Mouse (Mus musculus) CH12.LX (cell line): ENCODE measurements around the gene Ehd3. TPM values are rescaled to one million over a fixed set of nuclear protein-coding genes. Genes with fewer than 3 reads are reported as not detected.

Experiments
- DNase-seq: peaks from one replicate; pipeline ENCODE4 v3.0.0-alpha.2; 2013; ENCODE audit errors: extremely low read depth
- H3K27ac ChIP-seq: 2 replicates; pipeline ENCODE4 v1.5.1; 2012; ENCODE audit warnings: low read depth, mild to moderate bottlenecking, control low read depth, moderate library complexity; ENCODE audit not compliant: insufficient read depth
- H3K27me3 ChIP-seq: replicated peaks from 2 replicates; pipeline ENCODE3; 2012; ENCODE audit warnings: inconsistent platforms
- H3K36me3 ChIP-seq, 2 experiments: replicated peaks in 1 of 2; 2 replicates each; pipeline versions ENCODE3 to v1.6.1; 2012; ENCODE audit warnings: inconsistent platforms in 1 of 2, low read length in 1 of 2, mild to moderate bottlenecking in 1 of 2, mixed read lengths in 1 of 2, moderate library complexity in 1 of 2; ENCODE audit not compliant: control insufficient read depth in 1 of 2, insufficient read depth in 1 of 2
- H3K4me1 ChIP-seq, 2 experiments: 2 replicates each; pipeline ENCODE4 v1.6.1; 2012; ENCODE audit warnings: inconsistent platforms in 1 of 2, moderate library complexity in 1 of 2; ENCODE audit not compliant: insufficient read depth in 2 of 2, control insufficient read depth in 1 of 2
- H3K4me2 ChIP-seq: 2 replicates; pipeline ENCODE4 v1.6.1; 2012; ENCODE audit warnings: low read depth, mild to moderate bottlenecking, control low read depth; ENCODE audit not compliant: poor library complexity, insufficient read depth, severe bottlenecking
- H3K4me3 ChIP-seq, 3 experiments: fragments of 150-350 bp in 1 of 3; sonication (generic) in 1 of 3; replicated peaks in 1 of 3; 2 replicates each; pipeline versions ENCODE3 to v1.5.1; 2011 to 2012; ENCODE audit warnings: low read depth in 2 of 3, low read length in 2 of 3, mild to moderate bottlenecking in 2 of 3, moderate library complexity in 2 of 3, control low read depth in 1 of 3, improper control_type of control experiment in 1 of 3, inconsistent platforms in 1 of 3, mixed read lengths in 1 of 3; ENCODE audit not compliant: poor library complexity in 1 of 3
- H3K79me2 ChIP-seq: replicated peaks from 2 replicates; pipeline ENCODE4 v1.6.1; 2012; ENCODE audit warnings: mild to moderate bottlenecking, moderate library complexity; ENCODE audit not compliant: control insufficient read depth, poor library complexity, insufficient read depth, severe bottlenecking; ENCODE audit errors: extremely low read depth
- H3K9ac ChIP-seq: 2 replicates; pipeline ENCODE4 v1.6.1; 2012; ENCODE audit warnings: low read depth, mild to moderate bottlenecking, control low read depth, moderate library complexity; ENCODE audit not compliant: insufficient read depth
- H3K9me3 ChIP-seq: replicated peaks from 2 replicates; pipeline ENCODE3; 2012; ENCODE audit warnings: low read length, inconsistent platforms, mixed read lengths
- CHD1 ChIP-seq: IDR thresholded peaks from 2 replicates; pipeline ENCODE4 v1.6.1; 2012; ENCODE audit warnings: low read depth, low read length, improper control_type of control experiment, inconsistent platforms
- CHD2 ChIP-seq: IDR thresholded peaks from 2 replicates; pipeline ENCODE4 v1.6.1; 2011; ENCODE audit warnings: low read length, improper control_type of control experiment
- CTCF ChIP-seq, 2 experiments: IDR thresholded peaks in 1 of 2; conservative IDR thresholded peaks in 1 of 2; 2 replicates each; pipeline ENCODE4 v1.5.1; 2011 to 2012; ENCODE audit warnings: low read depth in 2 of 2, low read length in 2 of 2, improper control_type of control experiment in 1 of 2, inconsistent platforms in 1 of 2, mild to moderate bottlenecking in 1 of 2, moderate library complexity in 1 of 2
- E2F4 ChIP-seq: IDR thresholded peaks from 2 replicates; pipeline ENCODE4 v1.6.1; 2011; ENCODE audit warnings: low read depth, low read length, improper control_type of control experiment; ENCODE audit not compliant: insufficient replicate concordance
- ELF1 ChIP-seq: IDR thresholded peaks from 2 replicates; pipeline ENCODE4 v1.6.1; 2014; ENCODE audit warnings: low read depth, mild to moderate bottlenecking, inconsistent platforms, low read length, improper control_type of control experiment
- EP300 ChIP-seq: IDR thresholded peaks from 2 replicates; pipeline ENCODE4 v1.6.1; 2011; ENCODE audit warnings: low read length, improper control_type of control experiment
- HCFC1 ChIP-seq: IDR thresholded peaks from 2 replicates; pipeline ENCODE4 v1.6.1; 2012; ENCODE audit warnings: low read depth, mild to moderate bottlenecking, inconsistent platforms, low read length, improper control_type of control experiment
- JUN ChIP-seq: IDR thresholded peaks from 2 replicates; pipeline ENCODE4 v1.6.1; 2011; ENCODE audit warnings: low read depth, mild to moderate bottlenecking, low read length, improper control_type of control experiment, moderate library complexity; ENCODE audit not compliant: insufficient read depth
- MAZ ChIP-seq: IDR thresholded peaks from 2 replicates; pipeline ENCODE4 v1.6.1; 2012; ENCODE audit warnings: low read depth, mild to moderate bottlenecking, inconsistent platforms, low read length, improper control_type of control experiment, moderate library complexity
- MXI1 ChIP-seq: IDR thresholded peaks from 2 replicates; pipeline ENCODE4 v1.6.1; 2011; ENCODE audit warnings: mild to moderate bottlenecking, low read depth, low read length, improper control_type of control experiment
- MYC ChIP-seq: IDR thresholded peaks from 2 replicates; pipeline ENCODE4 v1.6.1; 2011; ENCODE audit warnings: low read depth, mild to moderate bottlenecking, improper control_type of control experiment, low read length
- NRF1 ChIP-seq: IDR thresholded peaks from 2 replicates; pipeline ENCODE4 v1.6.1; 2014; ENCODE audit warnings: low read depth, mild to moderate bottlenecking, inconsistent platforms, low read length, improper control_type of control experiment, moderate library complexity
- PAX5 ChIP-seq: IDR thresholded peaks from 2 replicates; pipeline ENCODE4 v1.6.1; 2012; ENCODE audit warnings: low read length, inconsistent platforms, mixed read lengths
- POLR2AphosphoS2 ChIP-seq: IDR thresholded peaks from 2 replicates; pipeline ENCODE4 v1.6.1; 2011; ENCODE audit warnings: low read depth, low read length, improper control_type of control experiment
- TBP ChIP-seq: conservative IDR thresholded peaks from 2 replicates; pipeline ENCODE4 v1.6.1; 2011; ENCODE audit warnings: low read depth, low read length, improper control_type of control experiment
- USF1 ChIP-seq: IDR thresholded peaks from 2 replicates; pipeline ENCODE4 v1.6.1; 2014; ENCODE audit warnings: low read depth, mild to moderate bottlenecking, inconsistent platforms, low read length, improper control_type of control experiment
- ZC3H11A ChIP-seq: IDR thresholded peaks from 2 replicates; pipeline ENCODE4 v1.6.1; 2012; ENCODE audit warnings: low read depth, mild to moderate bottlenecking, inconsistent platforms, low read length, improper control_type of control experiment
- ZMIZ1 ChIP-seq: IDR thresholded peaks from 2 replicates; pipeline ENCODE4 v1.6.1; 2012; ENCODE audit warnings: low read depth, mild to moderate bottlenecking, inconsistent platforms, low read length, improper control_type of control experiment
- dilution Hi-C: fragments of 300-500 bp; cut with MboI; formaldehyde crosslinking; loops from 2 replicates; pipeline ENCODE4 v1.14.3; 2020; ENCODE audit warnings: low sequenced_read_pairs; ENCODE audit not compliant: extremely low pct_unique_long_range_greater_than_20kb, extremely low pct_ligation_motif_present
- in situ Hi-C: fragments of 300-500 bp; cut with MboI; formaldehyde crosslinking; loops from 3 replicates; pipeline ENCODE4 v1.14.3; 2019; ENCODE audit warnings: low sequenced_read_pairs, low pct_ligation_motif_present, low pct_unique_long_range_greater_than_20kb, mixed read lengths
- polyA plus RNA-seq: library from polyadenylated mRNA; unstranded; fragments of >175 nt; gene quantifications from 2 replicates; pipeline ENCODE4 v1.2.1, GENCODE M21; 2012; ENCODE audit warnings: low read depth; ENCODE audit not compliant: insufficient read length
- total RNA-seq, 2 experiments: library from RNA; depleted of rRNA; stranded (reverse); fragments of 300-350 nt in 1 of 2; fragments of >200 nt in 1 of 2; gene quantifications; 2 replicates each; pipeline ENCODE4 v1.2.3; 2012 to 2014

Gene Ehd3
- total and polyA plus RNA-seq, 3 experiments, result 11.0 to 37.0 (median 26.5) TPM

- no peaks in the 10 kb centered on the region for H3K79me2 ChIP-seq
- TF ChIP-seq CTCF (conservative IDR thresholded peaks at IDR 0.05 in 1 of 2, IDR thresholded peaks at IDR 0.05 in 1 of 2; ENCODE audit: low read depth in 2 of 2, low read length in 2 of 2), result no peak
- TF ChIP-seq ZMIZ1, result no peak
- TF ChIP-seq PAX5, result no peak
- TF ChIP-seq ZC3H11A, result no peak
- TF ChIP-seq USF1, result no peak
- TF ChIP-seq EP300, result no peak
- no peak for TF ChIP-seq CHD1
- TF ChIP-seq MXI1, result no peak
- TF ChIP-seq POLR2AphosphoS2, result no peak
- no peak for TF ChIP-seq HCFC1
- TF ChIP-seq ELF1, result no peak
- TF ChIP-seq CHD2, result no peak
- H3K27ac ChIP-seq, result no peak overlapping the region
- dilution Hi-C loops, result no loop called here
- H3K9me3 ChIP-seq, result peaks cover 2% of the 10 kb centered on the region
- no peaks in the 10 kb centered on the region for H3K27me3 ChIP-seq
- H3K4me3 ChIP-seq, result no peak overlapping the region
- H3K4me1 ChIP-seq, result no peaks in the 10 kb centered on the region
- in situ Hi-C loops, result no loop called here
- H3K36me3 ChIP-seq, result no peaks in the 10 kb centered on the region
- no peak for DNase-seq
- no peak overlapping the region for H3K9ac ChIP-seq
- no peak overlapping the region for H3K4me2 ChIP-seq
Observed at GRCm38 (mm10) chr17:73853041-73853440, 49.1 kb downstream of the Ehd3 start.

- TF ChIP-seq MXI1, result no peak
- TF ChIP-seq TBP, result no peak
- no peak for TF ChIP-seq E2F4
- no peak for TF ChIP-seq MAZ
- TF ChIP-seq NRF1, result no peak
- TF ChIP-seq JUN, result no peak
- no peak for TF ChIP-seq EP300
- no peak for TF ChIP-seq MYC
- Histone ChIP-seq H3K4me1 (no peaks in the 10 kb centered on the region), H3K36me3 (no peaks in the 10 kb centered on the region), H3K4me2 (no peak overlapping the region), H3K9ac (no peak overlapping the region), H3K9me3 (peaks cover 2% of the 10 kb centered on the region), H3K79me2 (no peaks in the 10 kb centered on the region), H3K27me3 (no peaks in the 10 kb centered on the region), H3K4me3 (no peak overlapping the region), H3K27ac (no peak overlapping the region)
- DNase-seq, result no peak
- dilution Hi-C loops (no loop called here), in situ Hi-C loops (no loop called here)
Observed at GRCm38 (mm10) chr17:73853717-73854116, 49.8 kb downstream of the Ehd3 start.
